Mouse (Mus musculus) left cerebral cortex, postnatal 14 days (tissue): ENCODE results near the gene Slc6a4. TPM values are rescaled to one million over a fixed set of nuclear protein-coding genes. Genes with fewer than 3 reads are reported as not detected.

Experiments
- microRNA-seq, 2 experiments: library from miRNA; unstranded; fragments of <30 nt; microRNA quantifications; one replicate each; pipeline ENCODE4 v1.2.0; 2022
- total RNA-seq, 2 experiments: library from RNA; stranded (reverse); gene quantifications; 2 replicates each; pipeline ENCODE4 v1.2.3; 2021

The Slc6a4 gene
- total RNA-seq, 2 experiments from 2014 or later, result not detected

Small RNA genes within 50 kb of the gene (microRNA-seq; reads per million reads assigned to microRNA genes)
- 1,379 to 2,337 reads per million in 2 experiments for gene Mir423

Other genes starting within 250 kb of the Slc6a4 start
- 10 to 100 TPM; 43.2 to 46.4 TPM for gene Gosr1, start 235.0 kb upstream of the Slc6a4 start, total RNA-seq
- gene Cpd, start 151.6 kb upstream of the Slc6a4 start, total RNA-seq, result 10 to 100 TPM; 63.4 to 64.6 TPM
- gene Tmigd1, start 96.4 kb upstream of the Slc6a4 start, total RNA-seq, result not detected
- gene Blmh, start 73.8 kb upstream of the Slc6a4 start, total RNA-seq, result 10 to 100 TPM; 71.9 to 79.7 TPM
- 10 to 100 TPM; 13.7 to 16.1 TPM for gene Nsrp1, start 79.8 kb downstream of the Slc6a4 start, total RNA-seq
- gene Efcab5, start 190.4 kb downstream of the Slc6a4 start, total RNA-seq, result 1 to 10 TPM; 2.3 to 2.7 TPM
- 10 to 100 TPM; 40.5 to 42.8 TPM for gene Ssh2, start 217.7 kb downstream of the Slc6a4 start, total RNA-seq